ENCODE assay signal across 20 mouse cellular contexts in the genomic region with DNA sequence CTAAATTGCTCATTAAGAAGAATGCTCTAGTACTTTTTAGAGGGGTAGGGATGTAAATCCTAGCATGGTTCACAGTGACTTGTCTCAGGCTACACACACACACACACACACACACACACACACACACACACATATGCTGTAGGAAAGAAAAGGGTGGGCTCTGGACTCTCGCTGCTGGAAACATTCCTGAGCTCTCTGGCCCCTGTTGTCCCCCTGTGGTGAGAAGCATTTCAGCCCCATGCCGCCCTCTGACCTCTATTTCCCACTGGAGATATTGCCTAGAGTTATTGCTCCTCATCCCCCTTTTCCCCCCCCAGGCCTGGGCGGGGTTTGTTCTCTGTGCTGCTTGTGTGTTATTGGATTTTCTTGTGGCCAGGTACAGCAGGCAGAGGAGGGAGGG. TPM values are rescaled to one million over a fixed set of nuclear protein-coding genes. Genes with fewer than 3 reads are reported as not detected.
DNase-seq lines count a peak whose midpoint lies in the region; ATAC-seq and TF ChIP-seq lines count a peak whose summit lies in the region.
"Had no signal": no experiment of that assay in that cellular context is flagged by ENCODE, and none has a peak within 500 bp of the region (broad histone marks: within the 10 kb centered on the region; RNA-seq: fewer than 3 reads in every experiment).

No protein-coding gene starts in this region.

- no peaks in the 10 kb centered on the region for H3K36me3 ChIP-seq in hindbrain, embryonic 10.5 days
- H3K36me3 ChIP-seq in hindbrain, embryonic 14.5 days (replicated peaks; ENCODE audit: control insufficient read depth, insufficient read depth): no peaks in the 10 kb centered on the region
- H3K36me3 ChIP-seq in embryonic facial prominence, embryonic 10.5 days (replicated peaks): no peaks in the 10 kb centered on the region
- no peaks in the 10 kb centered on the region for H3K36me3 ChIP-seq in neural tube, embryonic 11.5 days (ENCODE audit: control insufficient read depth, insufficient read depth, low read length)
- H3K36me3 ChIP-seq in stomach, postnatal 0 days (ENCODE audit: control insufficient read depth, insufficient read depth, low read length): no peaks in the 10 kb centered on the region
- H3K36me3 ChIP-seq: heart, embryonic 13.5 days had no signal

- no peak for TF ChIP-seq EP300 in stomach, postnatal 0 days (optimal IDR thresholded peaks at IDR 0.05)

- no peak overlapping the region for H3K27ac ChIP-seq in hindbrain, embryonic 10.5 days
- no peak overlapping the region for H3K27ac ChIP-seq in hindbrain, embryonic 14.5 days
- no peak overlapping the region for H3K27ac ChIP-seq in embryonic facial prominence, embryonic 10.5 days (replicated peaks)
- no peak overlapping the region for H3K27ac ChIP-seq in neural tube, embryonic 11.5 days (ENCODE audit: low read depth, low read length)
- no peak overlapping the region for H3K27ac ChIP-seq in stomach, postnatal 0 days (replicated peaks)
- H3K27ac ChIP-seq: embryonic facial prominence, embryonic 13.5 days; heart, embryonic 13.5 days; left cerebral cortex, adult 2 months had no signal

- WGBS in hindbrain, embryonic 10.5 days: 45% methylated on average over 3 of the region's 3 CpGs
- 65% methylated on average over 3 of the region's 3 CpGs for WGBS in hindbrain, embryonic 14.5 days
- WGBS in embryonic facial prominence, embryonic 10.5 days: 32% methylated on average over 3 of the region's 3 CpGs
- 29% methylated on average over 3 of the region's 3 CpGs for WGBS in neural tube, embryonic 11.5 days
- WGBS in stomach, postnatal 0 days: 54% methylated on average over 3 of the region's 3 CpGs

- ATAC-seq in hindbrain, embryonic 14.5 days (ENCODE audit: low FRiP score): no peak
- no peak for ATAC-seq in neural tube, embryonic 11.5 days (ENCODE audit: insufficient read depth, low FRiP score, low TSS enrichment)
- ATAC-seq in stomach, postnatal 0 days (ENCODE audit: low FRiP score, low TSS enrichment): no peak
- ATAC-seq: liver, postnatal 0 days had no signal

- H3K9me3 ChIP-seq in hindbrain, embryonic 10.5 days: no peaks in the 10 kb centered on the region
- H3K9me3 ChIP-seq in hindbrain, embryonic 14.5 days (ENCODE audit: control insufficient read depth, low read length): no peaks in the 10 kb centered on the region
- 0 out of 2 replicates have a peak, but pooled peaks cover 3% of the 10 kb centered on the region for H3K9me3 ChIP-seq in embryonic facial prominence, embryonic 10.5 days
- H3K9me3 ChIP-seq in neural tube, embryonic 11.5 days (ENCODE audit: control insufficient read depth, low read length): no peaks in the 10 kb centered on the region
- H3K9me3 ChIP-seq in stomach, postnatal 0 days (ENCODE audit: control insufficient read depth, low read length): no peaks in the 10 kb centered on the region
- H3K9me3 ChIP-seq: embryonic facial prominence, embryonic 13.5 days; heart, embryonic 13.5 days had no signal

- no peak overlapping the region for H3K9ac ChIP-seq in hindbrain, embryonic 14.5 days
- H3K9ac ChIP-seq in neural tube, embryonic 11.5 days (ENCODE audit: low read length): no peak overlapping the region
- no peak overlapping the region for H3K9ac ChIP-seq in stomach, postnatal 0 days (ENCODE audit: low read length)
- H3K9ac ChIP-seq: embryonic facial prominence, embryonic 13.5 days; heart, embryonic 13.5 days; liver, postnatal 0 days had no signal

- H3K4me3 ChIP-seq in hindbrain, embryonic 10.5 days: no peak overlapping the region
- H3K4me3 ChIP-seq in hindbrain, embryonic 14.5 days (replicated peaks; ENCODE audit: low read length): no peak overlapping the region
- no peak overlapping the region for H3K4me3 ChIP-seq in embryonic facial prominence, embryonic 10.5 days
- no peak overlapping the region for H3K4me3 ChIP-seq in neural tube, embryonic 11.5 days (ENCODE audit: low read depth, low read length)
- H3K4me3 ChIP-seq in stomach, postnatal 0 days (ENCODE audit: low read depth, low read length): no peak overlapping the region
- H3K4me3 ChIP-seq: embryonic facial prominence, embryonic 13.5 days; heart, embryonic 13.5 days; left cerebral cortex, adult 2 months had no signal

- no peak for TF ChIP-seq CTCF in stomach, postnatal 0 days (IDR thresholded peaks at IDR 0.05; ENCODE audit: low read depth)

- no peak overlapping the region for H3K4me2 ChIP-seq in hindbrain, embryonic 14.5 days (replicated peaks)
- no peak overlapping the region for H3K4me2 ChIP-seq in neural tube, embryonic 11.5 days (ENCODE audit: low read depth)
- no peak overlapping the region for H3K4me2 ChIP-seq in stomach, postnatal 0 days (replicated peaks; ENCODE audit: low read depth)
- H3K4me2 ChIP-seq: embryonic facial prominence, embryonic 13.5 days; heart, embryonic 13.5 days had no signal

- no peaks in the 10 kb centered on the region for H3K27me3 ChIP-seq in hindbrain, embryonic 10.5 days (ENCODE audit: insufficient read depth, poor library complexity, severe bottlenecking)
- no peaks in the 10 kb centered on the region for H3K27me3 ChIP-seq in hindbrain, embryonic 14.5 days (ENCODE audit: control insufficient read depth, insufficient read depth, low read length)
- no peaks in the 10 kb centered on the region for H3K27me3 ChIP-seq in embryonic facial prominence, embryonic 10.5 days (replicated peaks; ENCODE audit: low read depth, poor library complexity, severe bottlenecking)
- no peaks in the 10 kb centered on the region for H3K27me3 ChIP-seq in neural tube, embryonic 11.5 days (ENCODE audit: control insufficient read depth, insufficient read depth, low read length)
- no peaks in the 10 kb centered on the region for H3K27me3 ChIP-seq in stomach, postnatal 0 days (ENCODE audit: control insufficient read depth, insufficient read depth, low read length)
- H3K27me3 ChIP-seq: CH12.LX; embryonic facial prominence, embryonic 13.5 days; heart, embryonic 13.5 days had no signal

- peak; percentile 52 for DNase-seq in hindbrain, embryonic 10.5 days (ENCODE audit: low spot score)
- no peak for DNase-seq in hindbrain, embryonic 14.5 days (ENCODE audit: low spot score)
- peak; percentile 41 to 59 for DNase-seq in kidney, postnatal 4 days
- no peak for DNase-seq in kidney, adult 9 months
- peak; percentile 37 for DNase-seq in embryonic facial prominence, embryonic 10.5 days (ENCODE audit: low spot score)
- peak; percentile 46 for DNase-seq in neural tube, embryonic 11.5 days (ENCODE audit: low spot score)
- DNase-seq in stomach, postnatal 0 days (ENCODE audit: low spot score): no peak
- DNase-seq in gastrocnemius, postnatal 25 days: no peak
- DNase-seq: adrenal gland, postnatal 10 days; cerebellum, adult 11-12 months; cerebellum, postnatal 25 days; liver; liver, postnatal 0 days; retina, postnatal 1 day; right cerebral cortex, postnatal 4 days; thymus, postnatal 36 days had no signal

- peaks cover 34% of the 10 kb centered on the region for H3K4me1 ChIP-seq in hindbrain, embryonic 10.5 days (replicated peaks)
- H3K4me1 ChIP-seq in hindbrain, embryonic 14.5 days (replicated peaks; ENCODE audit: control insufficient read depth, insufficient read depth, low read length): no peaks in the 10 kb centered on the region; the same call in 1 of the 2 replicates
- H3K4me1 ChIP-seq in embryonic facial prominence, embryonic 10.5 days: peaks cover 32% of the 10 kb centered on the region
- no peaks in the 10 kb centered on the region for H3K4me1 ChIP-seq in neural tube, embryonic 11.5 days (ENCODE audit: control insufficient read depth, insufficient read depth, low read length)
- no peaks in the 10 kb centered on the region for H3K4me1 ChIP-seq in stomach, postnatal 0 days (replicated peaks; ENCODE audit: control insufficient read depth, insufficient read depth)

RNA-seq across cellular contexts. Expression of gene Tiam2, which starts 28.5 kb away (rescaled TPM):
- 4.4 and 4.9 TPM in 2 replicates for polyA plus RNA-seq in hindbrain, embryonic 10.5 days (2016; fragmentation: Nextera tagmentation; extraction: Ambion mirVana)
- polyA plus RNA-seq in hindbrain, embryonic 14.5 days (2014; fragmentation: Nextera tagmentation; extraction: Ambion mirVana): 5.2 and 6.3 TPM in 2 replicates
- polyA plus RNA-seq in embryonic facial prominence, embryonic 10.5 days (2016; fragmentation: Nextera tagmentation; extraction: Ambion mirVana): 6.0 and 7.7 TPM in 2 replicates
- 3.2 and 5.2 TPM in 2 replicates for polyA plus RNA-seq in neural tube, embryonic 11.5 days (2014; fragmentation: Nextera tagmentation; extraction: Ambion mirVana)
- polyA plus RNA-seq in stomach, postnatal 0 days (2015; fragmentation: Nextera tagmentation; extraction: Ambion mirVana): 1.2 and 1.6 TPM in 2 replicates
- total RNA-seq in gastrocnemius, postnatal 25 days (2021): 1 to 10 TPM; 2.7 to 3.8 TPM

Comparison
In these comparisons a context has a peak if more than half of its experiments do, and no peak if none do; other contexts are left out.
1. DNase-seq: peak in hindbrain, embryonic 10.5 days (single experiment), kidney, postnatal 4 days (2 of 2), embryonic facial prominence, embryonic 10.5 days (single experiment) and neural tube, embryonic 11.5 days (single experiment); none in hindbrain, embryonic 14.5 days (single experiment), kidney, adult 9 months (single experiment), stomach, postnatal 0 days (single experiment) and gastrocnemius, postnatal 25 days (single experiment).